Mouse (Mus musculus) G1E (cell line): ENCODE results near the gene Gpr108. TPM values are rescaled to one million over a fixed set of nuclear protein-coding genes. Genes with fewer than 3 reads are reported as not detected.

Experiments
- ATAC-seq: 2 replicates; pipeline ENCODE4 v1.8.0; 2016; ENCODE audit warnings: mild to moderate bottlenecking; ENCODE audit not compliant: insufficient number of reproducible peaks, poor library complexity, low FRiP score, severe bottlenecking; ENCODE audit errors: extremely low read depth
- DNase-seq: peaks from one replicate; pipeline ENCODE4 v3.0.0; 2012; ENCODE audit warnings: low spot score
- H3K27me3 ChIP-seq: 2 replicates; pipeline ENCODE4 v1.6.1; 2012; ENCODE audit warnings: mild to moderate bottlenecking, low read length, inconsistent platforms; ENCODE audit not compliant: insufficient read depth
- H3K36me3 ChIP-seq: replicated peaks from 2 replicates; pipeline ENCODE3; 2012; ENCODE audit warnings: mild to moderate bottlenecking, inconsistent platforms
- H3K4me1 ChIP-seq: 2 replicates; pipeline ENCODE4 v1.6.1; 2012; ENCODE audit warnings: low read depth, low read length, inconsistent platforms, mixed read lengths; ENCODE audit not compliant: insufficient read depth
- H3K4me3 ChIP-seq: 2 replicates; pipeline ENCODE4 v1.5.1; 2012; ENCODE audit warnings: low read depth, mild to moderate bottlenecking, inconsistent platforms, low read length, moderate library complexity, mixed read lengths
- H3K9me3 ChIP-seq: replicated peaks from 2 replicates; pipeline ENCODE4 v1.6.1; 2012; ENCODE audit warnings: inconsistent platforms
- CTCF ChIP-seq: IDR thresholded peaks from 2 replicates; pipeline ENCODE4 v1.5.1; 2012; ENCODE audit warnings: low read depth, low read length, inconsistent platforms, mixed read lengths
- GATA1 ChIP-seq: IDR thresholded peaks from 2 replicates; pipeline ENCODE4 v1.6.1; 2012; ENCODE audit warnings: borderline replicate concordance, low read length, inconsistent platforms, mixed read lengths
- GATA2 ChIP-seq: IDR thresholded peaks from 2 replicates; pipeline ENCODE4 v1.6.1; 2012; ENCODE audit warnings: low read depth, low read length, inconsistent platforms, borderline replicate concordance
- POLR2AphosphoS5 ChIP-seq: IDR thresholded peaks from 2 replicates; pipeline ENCODE4 v1.6.1; 2012; ENCODE audit warnings: low read depth, low read length, inconsistent platforms; ENCODE audit not compliant: insufficient replicate concordance
- TAL1 ChIP-seq: conservative IDR thresholded peaks from 2 replicates; pipeline ENCODE4 v1.6.1; 2012; ENCODE audit warnings: low read depth, low read length, inconsistent platforms, mixed read lengths
- polyA plus RNA-seq: library from polyadenylated mRNA; stranded (reverse); fragments of >175 nt; gene quantifications from 2 replicates; pipeline ENCODE4 v1.2.3, GENCODE M21; 2012
- total RNA-seq, 2 experiments: library from RNA; stranded (forward) in 1 of 2; stranded (reverse) in 1 of 2; fragments of 200-1000 nt in 1 of 2; fragments of >200 nt in 1 of 2; fragmentation: Nextera tagmentation in 1 of 2; gene quantifications; 2 replicates each; pipeline ENCODE4 v1.2.3; 2014 to 2017

Gene Gpr108
- total and polyA plus RNA-seq, 3 experiments: 15.1 to 16.7 (median 15.2) TPM

- H3K9me3 ChIP-seq: no peaks in the 10 kb centered on the region
- H3K36me3 ChIP-seq: no peaks in the 10 kb centered on the region
- H3K27me3 ChIP-seq: peaks cover 52% of the 10 kb centered on the region
- TF ChIP-seq CTCF (no peak), GATA1 (no peak), POLR2AphosphoS5 (no peak), TAL1 (no peak)
- ATAC-seq: no peak
- H3K4me3 ChIP-seq: no peak overlapping the region
- DNase-seq: no peak
- peaks cover 39% of the 10 kb centered on the region for H3K4me1 ChIP-seq
These were observed 25.6 kb upstream of the Gpr108 start for GRCm38 (mm10) chr17:57273846-57274245.

DNA sequence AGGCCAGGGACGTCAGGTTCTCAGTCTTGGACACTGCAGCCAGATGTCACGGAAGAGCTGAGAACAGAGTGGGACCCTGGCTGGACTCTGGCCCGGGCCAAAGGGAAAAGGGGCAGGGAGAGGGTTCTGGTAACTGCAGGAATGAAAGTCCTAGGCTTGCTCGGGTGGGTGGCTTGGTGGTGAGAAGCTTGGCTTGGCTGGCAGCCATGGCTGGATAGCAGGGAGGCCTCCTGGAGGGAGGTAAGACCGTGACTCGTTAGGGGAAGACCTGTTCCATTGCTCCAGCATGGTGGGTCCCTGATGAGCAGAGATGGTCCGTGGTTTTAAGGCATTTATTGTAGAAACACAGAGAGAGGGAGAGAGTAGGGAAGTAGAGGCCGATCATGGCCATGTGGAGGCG, 23.1 kb upstream of the Gpr108 start:
- peaks cover 17% of the 10 kb centered on the region for H3K4me1 ChIP-seq
- no peak overlapping the region for H3K4me3 ChIP-seq

DNA sequence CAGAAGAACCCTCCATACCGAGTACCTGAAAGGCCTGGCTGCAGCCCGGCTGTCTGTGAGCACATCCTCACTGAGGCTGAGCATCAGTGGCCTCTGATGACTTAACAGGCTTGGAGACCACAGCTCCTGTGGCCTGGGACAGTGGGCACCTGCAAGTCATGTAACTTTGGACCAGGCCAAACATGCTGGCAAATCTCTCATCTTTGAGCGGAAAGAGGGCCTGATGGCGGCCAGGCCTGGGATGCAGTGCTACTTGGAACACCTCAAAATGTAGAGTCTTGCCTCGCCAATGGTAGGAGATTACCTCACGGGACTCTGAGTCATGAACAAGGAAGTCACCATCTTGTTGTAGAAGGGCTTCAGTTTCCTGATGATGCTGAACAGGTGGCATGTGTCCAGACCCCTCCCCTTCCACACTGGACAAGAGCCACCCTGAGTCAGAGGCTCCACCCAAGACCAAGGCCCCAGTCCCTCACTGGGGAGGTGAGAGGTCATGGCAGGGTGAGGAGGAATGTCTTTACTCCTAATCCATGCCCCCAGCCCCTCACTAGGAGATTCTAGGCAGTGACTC, 19.4 kb upstream of the Gpr108 start:
- DNase-seq: no peak
- Histone ChIP-seq H3K27me3 (peaks cover 43% of the 10 kb centered on the region), H3K36me3 (peaks cover 20% of the 10 kb centered on the region), H3K4me3 (no peak overlapping the region), H3K9me3 (no peaks in the 10 kb centered on the region), H3K4me1 (peaks cover 16% of the 10 kb centered on the region)
- ATAC-seq: no peak
- TF ChIP-seq TAL1 (no peak), GATA2 (no peak), CTCF (no peak), GATA1 (no peak)

More for the DNA sequence above, 23.1 kb upstream of the Gpr108 start:
- Histone ChIP-seq H3K9me3 (no peaks in the 10 kb centered on the region), H3K27me3 (peaks cover 64% of the 10 kb centered on the region), H3K36me3 (no peaks in the 10 kb centered on the region)
- TF ChIP-seq TAL1: no peak
- no peak for TF ChIP-seq GATA1
- no peak for TF ChIP-seq CTCF
- TF ChIP-seq GATA2: no peak
- TF ChIP-seq POLR2AphosphoS5: no peak
- ATAC-seq (no peak), DNase-seq (no peak)

DNA sequence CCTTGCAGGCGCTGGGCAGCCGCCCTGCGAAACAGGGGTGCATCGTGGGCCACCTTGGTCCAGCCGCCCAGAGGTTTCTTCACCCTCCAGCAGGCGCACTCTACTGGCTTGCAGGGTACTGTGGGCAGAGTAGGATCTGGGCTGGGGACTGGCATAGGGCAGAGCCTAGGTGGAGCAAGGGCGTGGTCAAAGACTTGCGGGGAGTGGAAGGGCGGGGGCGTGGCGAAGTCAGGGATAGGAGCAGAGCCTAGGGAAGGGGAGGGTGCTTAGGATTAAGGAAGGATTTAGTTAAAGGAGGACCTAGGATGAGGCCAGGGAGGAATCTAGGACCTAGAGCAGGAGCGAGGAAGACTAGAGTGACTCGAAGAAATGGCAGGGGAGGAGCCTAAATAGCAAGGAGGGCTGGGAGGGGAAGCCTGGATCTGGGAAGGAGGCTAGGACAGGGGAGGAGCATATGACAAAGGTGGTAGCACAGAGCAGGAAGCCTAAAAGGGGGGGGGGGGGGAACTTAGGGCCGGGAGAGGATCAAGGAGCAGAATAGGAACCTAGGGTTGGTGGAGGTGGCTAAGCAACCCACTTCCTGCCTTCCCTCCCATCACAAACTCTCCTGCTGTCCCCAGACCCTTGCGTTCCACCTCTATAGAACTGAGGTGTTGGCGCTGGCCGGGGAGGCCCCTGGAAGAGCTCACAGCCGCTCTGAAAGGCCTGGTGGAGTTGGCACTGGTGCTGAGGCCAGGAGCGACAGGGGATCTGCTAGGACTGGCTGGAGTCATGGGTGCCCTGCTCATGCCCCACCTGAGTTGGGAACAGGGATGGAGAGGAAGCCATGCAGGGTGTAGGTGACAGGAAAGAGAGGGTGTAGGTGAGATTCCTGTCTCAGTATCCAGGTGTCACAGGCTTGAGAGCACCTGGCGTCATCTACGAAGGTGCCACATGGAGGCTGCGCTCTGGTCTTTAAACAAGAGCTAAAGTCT, 17.0 kb upstream of the Gpr108 start:
- peaks cover 25% of the 10 kb centered on the region for H3K27me3 ChIP-seq
- DNase-seq: no peak
- no peaks in the 10 kb centered on the region for H3K9me3 ChIP-seq
- H3K4me1 ChIP-seq: peaks cover 26% of the 10 kb centered on the region
- no peak overlapping the region for H3K4me3 ChIP-seq
- no peak for TF ChIP-seq CTCF
- no peak for TF ChIP-seq POLR2AphosphoS5
- no peak for TF ChIP-seq GATA2
- no peak for TF ChIP-seq GATA1
- TF ChIP-seq TAL1: no peak
- peak; percentile 64 for ATAC-seq
- H3K36me3 ChIP-seq: peaks cover 43% of the 10 kb centered on the region

DNA sequence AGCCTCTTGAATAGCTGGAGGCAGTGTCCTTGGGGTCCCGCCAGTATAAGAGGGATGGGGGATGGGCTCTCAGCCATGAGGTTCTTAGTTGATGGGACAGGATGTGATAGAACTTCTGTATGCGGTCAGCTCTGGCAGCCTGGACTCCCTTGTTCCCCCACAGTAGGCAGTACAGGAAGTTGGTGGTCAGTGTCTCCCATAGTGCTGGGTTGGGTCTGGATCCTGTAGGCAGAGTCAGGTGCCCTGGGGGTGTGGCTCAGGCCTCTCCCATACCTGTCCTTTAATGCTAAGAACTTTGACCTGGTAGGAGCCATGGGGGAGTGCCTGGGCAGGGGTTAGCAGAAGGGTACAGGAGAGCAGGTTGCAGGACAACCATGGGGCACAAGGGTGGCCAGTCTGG, 15.9 kb upstream of the Gpr108 start:
- Histone ChIP-seq H3K36me3 (peaks cover 54% of the 10 kb centered on the region), H3K4me3 (no peak overlapping the region), H3K9me3 (no peaks in the 10 kb centered on the region), H3K4me1 (peaks cover 26% of the 10 kb centered on the region), H3K27me3 (peaks cover 18% of the 10 kb centered on the region)
- no peak for ATAC-seq
- DNase-seq: no peak
- TF ChIP-seq TAL1 (no peak), POLR2AphosphoS5 (no peak), CTCF (no peak), GATA1 (no peak), GATA2 (no peak)

DNA sequence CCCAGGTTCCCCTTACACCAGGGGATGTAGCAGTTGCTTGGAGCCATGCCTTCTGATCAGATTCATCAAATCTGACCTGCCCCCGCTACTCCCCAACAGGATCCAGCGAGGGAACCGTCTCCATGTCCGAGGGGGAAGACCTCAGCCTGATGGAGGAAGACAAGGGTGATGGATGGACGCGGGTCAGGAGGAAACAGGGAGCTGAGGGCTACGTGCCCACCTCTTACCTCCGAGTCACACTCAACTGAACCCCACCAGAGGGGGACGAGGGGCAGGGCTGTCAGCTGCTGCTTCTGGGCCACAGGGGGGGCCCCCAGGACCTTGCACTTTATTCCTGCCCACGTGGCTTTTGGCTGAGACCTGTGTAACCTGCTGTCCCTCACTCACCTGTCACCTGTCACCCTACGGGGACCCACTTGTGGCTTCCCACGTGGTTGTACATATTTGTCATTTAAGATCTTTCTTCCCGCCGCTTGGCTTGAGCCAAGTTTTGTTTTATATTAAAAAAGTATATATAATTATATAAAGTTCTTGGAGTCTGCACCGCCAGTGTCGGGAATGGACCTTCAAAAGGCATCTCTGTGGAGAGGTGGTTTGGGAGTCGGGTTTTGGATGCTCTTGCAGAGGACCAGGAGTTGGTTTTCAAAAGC, 14.8 kb upstream of the Gpr108 start:
- peaks cover 65% of the 10 kb centered on the region for H3K36me3 ChIP-seq
- peaks cover 26% of the 10 kb centered on the region for H3K4me1 ChIP-seq
- H3K4me3 ChIP-seq: no peak overlapping the region
- DNase-seq (no peak), ATAC-seq (no peak)
- H3K27me3 ChIP-seq: peaks cover 11% of the 10 kb centered on the region
- no peaks in the 10 kb centered on the region for H3K9me3 ChIP-seq
- TF ChIP-seq TAL1: no peak
- no peak for TF ChIP-seq GATA1
- no peak for TF ChIP-seq CTCF
- TF ChIP-seq POLR2AphosphoS5: no peak
- no peak for TF ChIP-seq GATA2
